Mouse (Mus musculus) T-cell, adult 2 months (primary cell): ENCODE data around the gene Zmiz1.

Experiments
- DNase-seq: peaks from one replicate; pipeline ENCODE4 v3.0.0; 2022; ENCODE audit warnings: low spot score

The Zmiz1 gene

DNA sequence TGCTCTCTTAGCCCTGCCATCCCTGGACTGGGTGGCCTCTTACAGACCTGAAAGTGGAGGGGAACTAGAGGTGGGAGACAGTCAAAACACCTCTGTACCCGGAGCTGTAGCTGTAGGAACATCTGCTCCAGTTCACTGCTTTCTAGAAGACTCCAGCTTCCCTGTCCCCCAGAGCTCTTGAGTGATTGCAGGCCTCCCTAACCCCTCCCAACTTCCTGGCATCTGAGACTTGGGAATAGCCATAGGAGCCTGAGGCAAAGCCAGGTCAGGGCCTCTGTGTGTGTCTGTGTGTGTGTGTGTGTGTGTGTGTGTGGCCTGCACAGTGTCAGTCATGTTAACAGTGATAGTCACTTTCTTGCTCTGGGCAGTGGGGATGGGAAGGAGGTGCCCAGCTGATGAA lies 102.7 kb downstream of the Zmiz1 start:
- DNase-seq: no peak

DNA sequence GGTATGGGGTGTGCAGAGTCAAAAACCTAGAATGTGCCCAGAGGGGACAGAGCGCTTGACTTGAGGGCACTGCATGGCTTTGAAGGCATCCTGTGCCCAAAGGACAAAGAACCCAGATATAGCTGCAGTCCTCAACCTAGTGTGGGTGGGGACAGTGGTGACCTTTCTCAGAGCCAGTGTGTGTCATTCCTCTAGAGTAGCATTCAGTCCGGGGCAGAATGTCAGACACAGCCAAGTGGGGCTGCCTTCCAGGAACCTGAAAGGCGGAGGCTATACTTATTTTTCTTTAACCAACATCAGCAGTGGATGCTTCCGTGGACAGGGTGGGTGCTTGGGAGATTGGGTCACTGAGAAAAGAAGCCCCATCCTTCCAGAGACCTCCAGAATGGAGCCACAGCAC lies 103.5 kb downstream of the Zmiz1 start:
- no peak for DNase-seq

DNA sequence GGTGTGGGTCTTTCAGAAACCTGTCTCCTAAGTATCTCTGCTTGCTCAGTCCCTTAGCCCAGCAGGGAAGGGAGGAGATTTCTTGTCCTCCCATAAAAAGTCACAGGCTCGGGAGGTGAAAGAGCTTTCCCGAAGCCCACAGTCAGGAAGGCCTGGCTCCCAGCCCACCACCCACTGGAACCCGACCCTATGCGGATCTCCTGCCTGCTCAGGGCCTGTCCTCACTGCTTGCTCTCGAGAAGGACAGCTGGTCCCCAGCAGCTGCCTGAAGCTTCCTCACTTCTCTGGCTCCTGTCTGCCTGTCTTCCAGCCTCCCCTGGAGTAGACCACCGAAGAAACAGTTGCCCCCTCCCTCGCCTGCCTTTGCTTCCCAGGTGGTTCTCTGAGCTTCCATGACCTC lies 103.9 kb downstream of the Zmiz1 start:
- DNase-seq: no peak

DNA sequence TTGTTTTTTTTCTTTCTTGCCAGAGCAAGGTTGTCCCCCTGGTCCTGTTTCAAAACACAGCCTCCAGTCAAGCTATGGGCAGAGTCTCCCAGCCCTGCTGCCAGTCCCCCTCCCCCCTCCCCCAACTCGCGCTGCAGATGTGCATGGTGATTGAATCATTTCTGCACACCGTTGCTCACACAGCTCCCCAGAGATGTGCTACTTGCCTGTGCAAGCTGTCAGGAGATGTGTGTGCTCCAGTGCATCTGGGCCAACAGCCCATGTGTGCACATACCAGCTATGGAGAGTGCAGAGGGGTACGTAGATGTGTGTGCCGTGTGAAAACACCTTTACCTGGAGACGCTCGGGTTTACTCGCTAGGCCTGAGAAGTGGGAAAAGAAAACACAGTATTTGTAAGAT lies 105.6 kb downstream of the Zmiz1 start:
- DNase-seq: no peak

DNA sequence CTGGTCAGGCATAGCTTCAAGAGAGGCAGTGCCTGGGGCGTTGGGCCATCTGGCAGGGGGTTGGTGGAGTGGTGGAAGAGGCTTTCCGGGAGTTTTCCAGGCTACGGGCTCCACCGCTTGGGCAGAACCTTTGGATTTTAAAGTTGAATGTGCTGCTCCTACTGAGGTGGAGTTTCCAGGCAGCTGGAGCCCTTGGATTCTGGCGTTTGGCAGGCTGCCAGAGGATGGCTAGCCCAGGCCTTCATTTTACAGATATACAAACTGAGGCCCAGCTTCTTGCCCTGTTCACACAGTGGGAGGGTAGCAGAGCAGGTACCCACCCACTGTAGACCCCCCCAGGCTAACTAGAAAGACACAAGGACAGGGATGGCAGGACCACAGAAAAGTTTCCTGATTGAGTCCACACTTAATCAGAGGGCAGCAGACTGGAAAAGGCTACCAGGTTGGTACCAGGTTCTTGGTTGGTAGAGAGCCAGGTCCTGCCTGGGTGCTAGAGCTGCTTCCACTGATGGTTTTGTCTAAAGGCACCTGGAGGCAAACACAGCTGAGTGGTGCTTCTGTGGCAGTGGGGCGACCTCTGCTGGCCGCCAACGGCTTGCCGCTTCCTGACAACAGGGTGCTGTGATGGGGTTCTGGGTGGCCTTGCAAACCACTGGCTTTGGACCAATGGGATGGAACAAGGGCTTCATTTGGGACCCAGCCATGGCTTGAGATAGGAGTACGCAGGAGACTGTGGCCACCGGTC lies 106.5 kb downstream of the Zmiz1 start:
- peak; percentile 78 for DNase-seq

DNA sequence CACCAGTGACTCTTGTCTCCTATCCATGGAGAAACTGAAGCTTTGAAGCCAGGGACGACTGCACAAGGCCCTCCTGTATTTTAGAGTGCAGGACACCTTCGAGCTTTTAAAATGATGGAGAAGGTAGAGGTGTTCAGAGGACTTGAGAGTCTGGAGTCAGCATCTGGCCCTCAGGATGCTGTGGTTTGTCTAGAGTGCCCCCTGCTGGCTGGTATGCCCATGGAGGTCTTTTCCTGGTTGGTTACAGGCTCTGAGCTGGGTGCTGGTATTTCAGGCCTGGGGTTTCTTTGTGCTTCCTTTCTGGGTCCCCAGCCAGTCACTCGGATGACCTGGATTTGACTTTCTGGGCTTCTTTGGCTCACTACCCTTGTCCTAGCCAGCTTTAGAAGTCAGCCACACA lies 108.3 kb downstream of the Zmiz1 start:
- DNase-seq: peak; percentile 61

DNA sequence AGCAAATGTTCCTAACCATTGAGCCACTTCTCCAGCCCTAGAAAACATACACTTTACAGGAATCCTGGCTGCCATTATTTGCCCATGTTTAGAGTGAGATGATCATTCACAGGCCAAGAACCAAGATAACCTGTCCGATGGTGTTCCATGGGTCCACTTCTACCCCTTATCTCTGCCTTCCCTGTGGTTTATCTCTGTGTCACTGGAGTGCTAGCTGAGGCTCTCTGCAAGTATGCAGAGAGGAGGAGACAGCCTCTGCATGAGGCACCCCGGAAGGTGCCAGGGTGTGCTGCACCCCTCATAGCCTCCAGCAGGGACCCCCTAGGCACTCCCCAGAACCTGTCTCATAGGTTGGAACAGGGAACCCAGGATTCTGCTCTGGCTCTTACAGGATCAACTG lies 108.9 kb downstream of the Zmiz1 start:
- no peak for DNase-seq

DNA sequence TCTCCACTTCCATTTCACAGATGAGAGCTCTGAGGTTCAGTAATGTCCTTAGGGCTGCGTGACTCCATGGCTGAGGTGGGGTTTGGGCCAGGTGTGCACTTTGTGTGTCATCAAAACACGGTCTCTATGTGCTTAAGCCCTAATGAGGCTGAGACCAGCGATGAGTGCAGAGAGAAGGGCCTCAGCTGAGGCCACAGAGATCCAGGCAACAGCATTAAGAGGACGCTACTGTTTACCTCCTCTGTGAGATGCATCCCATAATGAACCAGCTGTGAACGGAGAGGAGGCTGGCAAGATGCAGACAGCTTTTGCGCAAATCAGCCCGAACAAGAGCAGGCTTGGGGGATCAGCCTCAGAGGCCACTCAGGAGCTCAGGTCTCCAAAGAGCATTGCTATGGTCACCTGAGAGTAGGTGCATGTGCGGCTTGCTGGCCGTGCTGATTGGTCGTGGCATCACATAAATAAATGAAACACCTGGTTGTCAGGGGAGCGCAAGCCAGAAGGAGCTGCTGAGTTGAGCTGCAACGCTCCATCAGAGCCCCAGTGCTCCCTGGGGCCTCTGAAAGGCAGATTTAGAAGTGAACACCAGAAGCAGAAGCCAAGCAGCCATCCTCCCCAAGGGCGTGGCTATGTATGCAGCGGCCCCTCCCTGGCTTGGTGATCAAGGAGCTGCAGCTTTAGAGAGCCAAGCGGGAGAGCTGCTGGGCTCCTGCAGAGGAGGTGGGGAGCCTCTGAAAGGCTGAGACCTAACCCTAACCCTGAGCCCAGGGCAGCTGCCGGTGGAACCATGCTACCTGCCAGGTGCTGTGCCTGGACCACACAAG lies 115.3 kb downstream of the Zmiz1 start:
- DNase-seq: no peak

DNA sequence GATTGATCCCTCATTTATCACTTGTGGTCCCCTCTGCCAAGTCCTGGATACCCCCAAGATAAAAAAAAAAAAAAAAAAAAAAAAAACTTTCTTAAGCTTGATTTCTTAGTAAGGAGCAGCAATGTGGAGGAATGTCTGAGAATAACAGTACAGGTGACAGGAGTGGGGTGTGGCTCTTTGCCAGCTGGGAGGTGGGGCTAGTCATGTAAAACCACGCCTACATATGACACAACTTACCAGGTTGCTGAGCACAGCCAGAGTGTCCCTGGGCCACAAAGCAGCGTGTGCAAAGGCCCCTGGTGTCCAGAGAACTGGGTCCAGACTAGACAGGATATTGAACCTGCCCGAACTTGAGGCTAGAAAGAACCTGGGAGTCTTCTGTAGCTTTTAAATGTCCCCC lies 117.7 kb downstream of the Zmiz1 start:
- no peak for DNase-seq

DNA sequence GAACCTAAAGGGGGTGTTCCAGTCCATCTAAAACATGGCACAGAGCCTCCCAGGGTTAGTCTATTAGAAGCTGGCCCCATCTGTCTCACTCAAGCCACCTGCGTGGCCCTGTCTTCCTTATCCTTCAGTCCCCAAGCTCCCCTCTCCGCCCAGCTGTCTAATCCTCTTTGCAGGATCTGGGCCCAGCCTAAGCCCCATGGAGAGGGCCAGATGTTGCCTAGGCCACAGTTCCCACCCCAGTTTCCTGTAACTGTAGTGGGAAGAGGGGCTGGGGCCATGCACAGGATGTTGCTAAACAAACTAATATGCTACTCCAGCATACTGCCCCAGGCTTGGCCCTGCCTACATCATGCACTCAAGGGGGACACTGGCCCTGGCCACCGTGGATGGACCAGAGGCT lies 118.4 kb downstream of the Zmiz1 start:
- no peak for DNase-seq

DNA sequence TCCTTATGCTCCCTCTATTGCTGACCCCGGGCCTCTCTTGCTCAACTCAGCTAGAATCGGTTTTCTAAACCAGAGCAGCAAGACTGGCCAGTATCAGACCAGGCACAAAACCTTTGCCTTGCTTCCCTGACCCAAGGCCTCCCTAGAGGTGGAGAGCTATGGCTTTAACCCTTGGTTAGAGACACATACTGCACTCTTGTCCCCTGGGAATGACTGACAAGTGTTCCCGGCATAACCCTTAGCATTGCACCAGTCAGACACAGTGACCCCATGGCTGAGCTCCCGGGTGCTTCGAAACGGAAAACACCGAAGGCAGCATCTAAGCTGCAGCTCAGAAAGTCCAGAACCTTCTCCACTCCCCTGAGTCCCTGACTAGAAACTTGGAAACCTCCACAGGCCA lies 120.6 kb downstream of the Zmiz1 start:
- no peak for DNase-seq

DNA sequence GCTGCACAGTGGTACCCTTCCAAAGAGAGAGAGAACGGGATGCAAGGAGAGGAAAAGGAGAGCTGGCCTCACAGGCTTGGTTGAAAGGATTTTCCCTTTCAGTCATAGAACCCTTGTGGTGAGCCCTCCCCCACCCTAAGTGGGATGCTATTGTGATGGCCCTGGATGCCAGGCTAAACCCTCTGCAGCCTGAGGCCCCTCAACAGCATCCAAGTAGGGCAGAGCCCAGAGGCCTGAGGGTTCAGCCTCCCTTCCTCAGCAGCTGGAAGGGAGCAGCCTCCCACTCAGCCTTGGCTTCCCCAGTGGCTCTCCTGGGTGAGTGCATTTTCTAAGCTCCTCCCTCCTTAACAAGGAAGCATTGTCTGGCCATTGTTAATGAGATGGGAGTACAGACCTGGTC lies 121.4 kb downstream of the Zmiz1 start:
- no peak for DNase-seq

DNA sequence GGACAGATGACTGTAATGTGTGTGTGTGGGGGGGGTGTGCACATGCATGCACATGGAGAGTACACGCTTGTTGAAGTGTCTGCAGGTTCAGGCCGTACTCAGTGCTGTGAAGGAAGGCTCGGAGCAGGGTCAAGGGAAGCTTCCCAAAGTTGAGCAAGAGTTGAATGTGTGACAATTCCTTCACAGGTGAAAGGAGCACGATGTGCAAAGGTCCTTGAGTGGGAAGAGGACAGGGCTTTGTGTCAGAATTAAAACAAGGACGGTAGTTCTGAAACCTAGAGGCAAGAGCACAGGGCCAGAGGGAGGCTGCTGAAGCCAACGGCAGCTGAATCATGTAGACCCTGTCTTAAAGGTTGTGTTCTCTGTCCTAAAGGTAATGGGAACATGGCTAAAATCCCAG lies 123.6 kb downstream of the Zmiz1 start:
- no peak for DNase-seq

DNA sequence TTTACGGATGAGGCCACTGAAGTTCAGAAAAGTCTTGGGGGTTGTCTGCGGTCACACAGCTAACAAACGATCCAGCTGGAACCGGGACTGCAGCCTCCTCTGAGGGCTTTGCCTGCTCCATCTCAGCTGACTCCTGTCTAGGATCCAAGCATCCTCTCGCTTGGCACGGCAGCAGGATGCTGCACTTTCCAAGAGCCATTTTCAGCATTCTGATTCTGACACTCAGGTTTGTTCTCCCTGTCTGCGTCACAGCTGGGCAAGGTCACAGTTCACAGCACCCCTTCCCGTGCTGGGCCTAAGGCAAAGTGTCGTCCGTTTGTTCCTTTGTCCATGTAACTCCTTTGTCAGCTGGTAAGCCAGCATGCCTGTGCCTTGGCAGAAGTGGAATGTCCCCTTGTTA lies 124.9 kb downstream of the Zmiz1 start:
- DNase-seq: no peak

DNA sequence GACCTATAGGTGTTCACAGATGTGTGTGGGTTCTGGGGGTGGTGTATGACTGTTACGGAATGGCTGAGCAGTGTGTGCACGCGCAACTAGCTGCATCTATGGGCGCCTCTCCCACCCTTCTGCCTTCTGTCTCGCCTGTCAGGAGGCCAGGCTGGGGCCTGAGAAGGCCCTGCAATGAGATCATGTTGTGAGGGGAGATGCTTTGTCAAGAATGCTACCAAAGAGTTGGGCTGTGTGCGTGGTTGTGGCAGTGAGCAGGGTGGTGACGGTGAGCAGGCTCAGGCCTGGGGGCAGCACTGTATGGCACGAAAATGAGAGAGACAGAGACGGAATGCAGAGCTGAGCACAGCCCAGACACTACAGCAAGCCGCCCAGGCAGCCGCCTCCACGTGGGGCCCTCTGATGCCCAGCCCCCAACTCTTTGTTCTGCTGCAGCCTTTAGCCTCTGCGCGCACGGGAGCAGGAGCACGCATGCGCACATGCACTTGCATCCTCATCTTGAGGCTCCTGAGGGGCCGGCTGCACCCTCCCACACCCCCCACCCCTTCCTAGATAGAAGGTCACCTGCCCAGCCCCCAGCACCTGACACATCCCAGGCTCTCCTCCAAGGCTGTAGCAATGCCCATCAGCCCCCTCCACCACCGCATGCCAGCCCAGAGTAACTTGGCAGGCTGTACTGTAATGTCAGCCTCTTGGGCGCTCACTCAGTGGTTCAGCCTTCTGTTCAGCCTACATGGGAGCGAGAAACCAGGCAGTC lies 126.7 kb downstream of the Zmiz1 start:
- DNase-seq: no peak

DNA sequence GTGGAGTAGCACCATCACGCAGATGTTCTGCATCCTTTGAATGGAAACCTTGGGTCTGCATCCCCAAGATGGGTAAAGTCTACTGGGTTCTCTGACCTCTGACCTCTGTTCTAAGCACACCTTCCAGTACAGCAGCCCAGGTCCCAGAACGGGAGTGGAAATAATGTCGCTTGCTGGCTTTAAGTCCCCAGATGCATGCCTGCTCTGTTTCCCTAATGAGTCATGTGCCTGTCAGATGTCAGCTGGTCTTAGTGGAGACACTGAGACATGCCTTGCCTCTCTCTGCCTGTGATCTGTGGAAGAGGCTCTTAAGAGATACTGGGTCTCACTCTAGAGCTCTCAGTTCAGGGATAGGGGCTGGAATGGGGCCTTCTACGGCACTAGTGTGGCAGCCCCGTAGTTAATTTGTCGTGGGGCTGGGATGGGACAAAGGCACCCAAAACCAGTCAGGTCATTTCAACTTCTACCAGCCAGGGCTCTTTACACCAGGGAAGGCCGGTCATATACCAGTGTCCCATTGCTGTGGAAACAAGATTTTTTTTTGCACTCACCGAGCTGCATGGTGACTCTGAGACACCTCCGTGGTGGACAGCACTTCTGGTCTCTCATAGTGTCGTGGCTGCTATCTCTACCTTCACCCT lies 128.0 kb downstream of the Zmiz1 start:
- DNase-seq: no peak

DNA sequence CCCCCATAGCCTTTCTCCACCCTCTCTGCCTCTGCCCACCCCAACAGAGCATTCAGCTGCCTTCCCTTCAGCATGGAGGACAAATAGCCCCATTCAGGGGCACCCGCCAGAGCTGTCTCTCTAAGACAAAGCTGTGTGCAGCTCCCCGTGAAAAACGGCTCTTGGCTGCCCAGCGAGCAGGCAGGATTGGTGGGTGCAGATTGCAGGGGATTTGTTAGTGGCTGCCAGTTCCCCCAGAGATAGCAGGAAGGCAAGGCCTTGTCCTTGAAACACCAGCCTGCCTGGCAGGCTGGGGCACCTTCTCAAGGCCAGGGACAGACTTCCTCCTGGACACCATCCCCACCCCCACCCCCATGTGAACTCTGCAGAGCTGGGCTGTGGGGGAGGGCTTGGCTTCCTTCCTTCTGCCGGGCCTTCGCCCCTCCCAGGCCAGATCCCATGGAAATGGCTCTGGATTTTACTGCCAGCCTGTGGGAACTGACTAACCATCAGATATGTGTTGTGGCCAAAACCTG lies 128.6 kb downstream of the Zmiz1 start:
- no peak for DNase-seq

DNA sequence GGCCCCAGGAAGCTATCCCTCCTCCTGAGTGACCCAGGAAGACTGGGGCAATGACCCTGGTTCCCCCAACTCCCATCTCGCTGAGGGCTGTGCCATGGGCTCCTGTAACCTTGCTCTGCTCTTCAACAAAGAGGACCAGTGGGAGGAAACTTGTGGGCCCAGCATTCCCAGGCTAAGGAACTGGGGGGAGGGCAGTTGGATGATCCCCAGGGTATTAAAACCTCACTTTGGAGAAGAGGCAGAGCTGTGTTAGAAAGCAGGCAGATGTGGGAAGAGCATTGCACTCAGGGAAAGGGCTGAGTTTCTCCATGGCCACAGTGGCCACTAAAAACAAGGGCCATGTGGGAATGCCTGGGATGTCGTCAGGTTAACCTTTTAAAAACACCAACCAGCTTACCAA lies 129.2 kb downstream of the Zmiz1 start:
- no peak for DNase-seq

DNA sequence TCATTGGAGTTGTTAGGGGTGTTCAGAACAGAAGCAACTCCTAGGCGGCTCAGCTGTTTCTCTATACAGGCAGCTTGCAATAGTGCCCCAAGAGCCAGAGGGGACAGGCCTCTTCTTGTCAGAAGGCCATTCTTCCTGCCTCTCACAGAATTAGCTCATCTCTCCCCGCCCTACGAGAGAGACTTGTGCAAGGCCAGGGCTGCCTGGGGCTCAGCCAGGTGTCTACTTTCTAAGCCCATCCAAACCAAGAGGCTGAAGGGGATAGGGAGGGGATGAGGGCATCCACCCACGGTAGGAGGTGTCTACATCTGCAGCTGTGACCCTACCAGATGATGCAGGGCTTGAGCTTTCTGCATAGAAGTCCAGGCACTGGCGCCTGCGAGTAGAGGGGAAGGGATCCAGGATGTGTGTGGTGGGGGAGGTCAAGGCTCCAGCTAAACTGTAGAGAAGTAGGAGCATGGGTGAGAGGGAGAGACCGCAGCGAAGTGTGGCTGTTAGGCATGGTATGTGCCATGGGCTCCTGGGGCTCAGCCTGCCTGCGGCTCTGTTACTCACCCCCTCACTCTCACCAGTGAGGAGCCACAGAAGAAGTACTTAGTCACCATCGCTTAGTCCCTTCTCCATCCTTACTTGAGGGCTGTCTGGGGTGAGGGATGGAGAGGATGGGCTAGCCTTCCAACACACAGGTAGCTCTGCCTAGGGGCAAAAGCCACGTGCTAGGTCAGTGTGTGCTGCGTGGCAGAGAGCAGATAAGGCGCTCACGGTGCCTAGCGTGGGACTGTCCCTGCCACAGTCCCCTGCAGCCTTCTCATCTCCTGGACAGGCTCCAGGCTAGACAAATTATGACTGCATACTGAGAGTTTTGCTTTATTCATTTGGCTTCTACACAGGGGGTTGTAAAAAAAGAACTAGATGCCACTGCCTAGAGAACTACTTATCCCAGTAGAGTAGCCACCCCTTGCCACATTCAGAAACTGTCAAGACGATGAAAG lies 130.3 kb downstream of the Zmiz1 start:
- DNase-seq: no peak

DNA sequence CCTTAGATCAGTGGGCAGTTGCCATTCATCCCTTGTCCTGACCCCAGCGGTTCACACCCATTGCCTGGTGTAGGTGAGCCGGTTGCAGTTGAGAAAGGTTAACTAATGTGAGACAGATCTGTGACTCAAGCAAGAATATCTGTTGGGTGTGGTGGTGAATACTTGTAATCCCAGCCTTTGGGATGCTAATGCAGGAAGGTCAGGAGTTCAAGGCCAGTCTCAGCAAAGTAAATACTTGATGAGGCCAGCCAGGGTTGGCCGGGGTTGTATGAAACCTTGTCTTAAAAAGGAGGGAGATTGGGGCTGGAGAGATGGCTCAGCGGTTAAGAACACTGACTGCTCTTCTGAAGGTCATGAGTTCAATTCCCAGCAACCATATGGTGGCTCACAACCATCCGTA lies 132.0 kb downstream of the Zmiz1 start:
- DNase-seq: no peak

DNA sequence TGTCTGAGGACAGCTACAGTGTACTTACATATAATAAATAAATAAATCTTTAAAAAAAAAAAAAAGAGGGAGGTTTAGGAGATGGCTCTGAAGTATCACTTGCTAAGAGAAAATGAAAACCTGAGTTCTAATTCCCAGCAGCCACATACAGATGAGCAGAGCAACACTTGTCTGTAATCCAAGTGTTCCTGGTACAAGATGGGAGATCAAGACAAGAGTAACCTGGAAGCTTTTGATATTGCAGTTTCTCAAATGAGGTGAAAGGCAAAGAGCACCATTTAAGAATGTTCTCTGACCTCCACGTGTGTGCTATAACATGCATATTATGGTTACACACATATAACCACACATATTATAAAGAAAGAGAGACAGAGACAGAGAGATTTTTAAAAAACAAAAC lies 132.4 kb downstream of the Zmiz1 start:
- DNase-seq: no peak
